Mouse (Mus musculus): Measurements from ENCODE around the gene Bet1.

Bet1 gene

GRCm38 (mm10) chr6:4086663-4087454 is at the start of gene Bet1:
Bet1 (minus strand) TSS chr6:4086972.
- peak; percentile 97 for DNase-seq (ENCODE audit: low read depth, low spot score)

GRCm38 (mm10) chr6:4132239-4132638 is 45.5 kb upstream of the Bet1 start:
- DNase-seq (ENCODE audit: low read depth, low spot score), result no peak

DNA sequence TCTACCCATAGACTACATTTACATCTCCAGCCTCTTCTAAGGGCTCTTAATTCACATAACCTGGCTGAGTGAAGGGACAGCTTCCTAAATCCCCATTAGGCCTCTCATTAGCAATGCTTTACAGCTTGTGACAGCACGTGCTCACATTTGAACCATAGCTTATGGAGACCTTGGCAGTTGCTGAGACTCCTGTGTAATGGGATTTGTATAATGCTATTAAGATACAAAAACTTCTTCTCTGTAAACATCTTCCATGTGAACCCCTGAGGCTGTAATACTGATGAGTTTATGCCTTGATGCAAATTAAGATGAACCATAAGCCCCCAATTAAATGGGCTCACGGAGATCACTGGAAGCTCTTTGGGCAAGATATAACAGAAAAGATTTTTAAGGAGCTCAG is 44.4 kb upstream of the Bet1 start:
- DNase-seq (ENCODE audit: low read depth, low spot score), result no peak

GRCm38 (mm10) chr6:4118611-4119010 is 31.8 kb upstream of the Bet1 start:
- DNase-seq (ENCODE audit: low read depth, low spot score), result peak; percentile 53

DNA sequence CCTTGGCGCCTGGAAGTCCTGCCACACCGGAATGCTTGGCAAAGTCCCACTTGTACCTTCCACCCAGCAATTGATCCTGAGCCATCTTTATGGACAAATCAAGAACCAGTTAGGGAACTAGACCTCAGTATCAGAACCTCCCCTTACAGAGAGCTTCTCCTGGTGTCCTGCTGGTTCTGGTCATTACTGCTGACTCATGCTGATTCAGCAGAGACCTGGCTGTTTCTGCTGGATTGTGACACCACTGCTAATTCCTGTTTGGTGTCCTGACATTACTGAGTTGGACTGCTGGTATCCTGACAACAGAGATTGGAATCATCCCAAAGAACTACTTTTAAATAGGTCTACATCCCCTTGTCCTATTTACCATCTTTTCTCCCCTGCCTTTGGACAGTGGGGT is 3.7 kb upstream of the Bet1 start:
- peak; percentile 38 for DNase-seq (ENCODE audit: low read depth, low spot score)

- DNase-seq (ENCODE audit: low read depth, low spot score), result no peak
These were observed 14.5 kb downstream of the Bet1 start for GRCm38 (mm10) chr6:4072281-4072680.

DNA sequence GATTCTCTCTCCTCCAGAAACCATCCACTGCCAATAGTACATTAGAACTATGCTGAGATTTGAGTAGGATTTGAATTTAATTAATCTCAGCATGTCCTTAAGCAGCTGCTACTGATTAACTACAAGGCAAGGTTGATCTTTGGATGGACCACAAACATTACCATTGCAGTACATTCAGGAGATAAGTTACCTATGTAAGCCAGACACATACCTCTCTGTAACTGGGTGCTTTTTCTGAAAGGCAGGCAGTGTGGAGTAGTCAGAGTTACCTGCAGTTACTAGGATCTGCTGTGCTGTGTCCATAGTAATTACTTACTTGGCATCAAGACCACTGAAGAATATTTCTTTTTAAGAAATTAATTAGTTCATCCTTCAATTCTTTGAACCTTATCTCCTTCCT is 17.1 kb downstream of the Bet1 start:
- DNase-seq (ENCODE audit: low read depth, low spot score), result no peak

DNA sequence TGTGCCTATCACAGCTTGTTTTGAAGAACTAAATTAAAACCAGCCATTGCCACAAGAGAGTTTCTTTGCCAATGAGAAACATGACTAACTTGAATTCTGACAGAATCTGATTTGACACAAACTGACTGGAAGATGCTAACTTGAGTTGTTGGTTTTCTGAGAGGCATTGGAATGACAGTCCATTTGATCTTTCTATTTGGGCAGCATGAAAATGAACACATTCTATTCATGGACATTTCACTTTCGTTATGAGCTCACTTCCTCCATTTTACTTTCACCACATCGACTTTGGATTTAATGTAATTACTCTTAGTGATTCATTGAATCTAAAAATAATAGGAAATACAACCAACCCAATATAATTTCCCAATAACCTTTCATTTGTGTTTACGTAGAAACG is 32.4 kb downstream of the Bet1 start:
- no peak for DNase-seq (ENCODE audit: low read depth, low spot score)

DNA sequence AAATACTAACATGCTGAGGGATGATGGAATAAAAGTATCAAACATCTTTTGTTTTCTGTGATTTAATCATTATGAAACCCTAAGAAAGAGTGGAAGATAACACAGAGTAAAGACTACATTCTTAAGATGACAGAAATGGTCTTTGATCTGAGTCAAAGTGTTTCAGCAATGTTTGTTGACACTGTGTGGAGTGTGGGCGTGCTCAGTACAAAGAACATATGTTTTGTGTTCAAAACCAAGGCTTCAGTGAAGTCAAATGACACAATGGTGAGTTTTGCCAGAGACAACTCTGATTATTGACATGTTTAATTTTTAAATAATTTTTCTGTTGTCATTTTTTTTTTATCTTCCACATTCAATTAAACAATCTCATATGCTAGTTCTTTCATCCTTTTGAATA is 33.9 kb downstream of the Bet1 start:
- no peak for DNase-seq (ENCODE audit: low read depth, low spot score)

DNA sequence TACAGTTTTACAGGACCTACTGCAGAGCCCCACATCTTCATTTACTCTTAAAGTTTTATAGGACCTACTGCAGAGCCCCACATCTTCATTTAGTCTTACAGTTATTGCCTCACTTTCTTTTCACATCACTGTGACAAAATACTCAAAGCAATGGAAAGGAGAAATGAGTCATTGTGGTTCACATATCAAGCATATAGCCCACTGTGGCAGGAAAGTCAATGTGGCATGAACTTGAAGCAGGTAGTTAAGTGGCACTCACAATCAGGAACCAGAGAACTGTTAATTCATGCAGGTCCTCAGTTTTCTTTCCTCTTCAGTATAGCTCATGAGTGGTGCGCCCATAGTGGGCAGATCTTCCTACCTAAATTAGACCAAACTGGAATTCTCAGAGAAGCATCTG is 39.6 kb downstream of the Bet1 start:
- no peak for DNase-seq (ENCODE audit: low read depth, low spot score)

DNA sequence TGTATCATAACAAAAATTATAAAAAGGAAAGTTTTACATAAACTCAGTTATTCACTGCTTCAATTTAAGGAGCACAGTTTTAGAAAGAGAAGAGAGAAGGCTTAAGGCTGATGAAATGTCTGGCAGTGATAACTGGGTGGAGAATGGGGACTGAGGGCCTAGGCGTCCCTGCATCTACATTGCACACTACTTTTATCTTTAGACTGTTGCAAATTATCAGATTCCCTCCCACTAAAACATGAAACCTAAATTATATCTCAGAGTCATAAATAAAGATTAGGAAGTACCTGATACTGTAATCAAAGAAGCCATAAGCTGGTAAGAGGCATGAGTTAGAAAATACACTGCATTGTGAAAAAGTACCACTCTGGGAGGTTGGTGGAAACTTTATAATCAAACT is 45.0 kb downstream of the Bet1 start:
- no peak for DNase-seq (ENCODE audit: low read depth, low spot score)

GRCm38 (mm10) chr6:4030956-4031355 is 55.8 kb downstream of the Bet1 start:
- DNase-seq (ENCODE audit: low read depth, low spot score), result no peak

All from ES-CJ7 (cell line).